Mouse (Mus musculus) kidney, postnatal 14 days (tissue): ENCODE results near the gene Adpgk.
"Not testable (repeated sequence)": the region's sequence is repeated elsewhere in the genome, so short reads cannot be mapped to it uniquely, and the experiment has no call there.

ENCODE experiments used
- DNase-seq: peaks from one replicate; pipeline ENCODE4 v3.0.0; 2022; ENCODE audit warnings: mixed read lengths

The Adpgk gene

GRCm38 (mm10) chr9:59291688-59292492 lies 532 bp downstream of the Adpgk start:
- DNase-seq = no peak

- no peak for DNase-seq
Measured at GRCm38 (mm10) chr9:59292493-59292875, 1.1 kb downstream of the Adpgk start.

- DNase-seq = no peak
Measured at GRCm38 (mm10) chr9:59296419-59296818, 5.1 kb downstream of the Adpgk start.

- DNase-seq = no peak
Measured at GRCm38 (mm10) chr9:59307890-59308289, 16.5 kb downstream of the Adpgk start.

GRCm38 (mm10) chr9:59310582-59311283 lies 19.4 kb downstream of the Adpgk start:
- DNase-seq = no peak

GRCm38 (mm10) chr9:59311284-59311670 lies 19.9 kb downstream of the Adpgk start:
- DNase-seq = no peak

- DNase-seq = no peak
Measured at GRCm38 (mm10) chr9:59316206-59316605, 24.8 kb downstream of the Adpgk start.

- no peak for DNase-seq
Measured at GRCm38 (mm10) chr9:59324351-59324750, 33.0 kb downstream of the Adpgk start.

GRCm38 (mm10) chr9:59330055-59330454 lies 38.7 kb downstream of the Adpgk start:
- DNase-seq = no peak

- DNase-seq = no peak
Measured at GRCm38 (mm10) chr9:59336539-59336938, 45.2 kb downstream of the Adpgk start.

- no peak for DNase-seq
Measured at GRCm38 (mm10) chr9:59337889-59338288, 46.5 kb downstream of the Adpgk start.

- no peak for DNase-seq
Measured at GRCm38 (mm10) chr9:59338411-59338810, 47.1 kb downstream of the Adpgk start.

- no peak for DNase-seq
Measured at GRCm38 (mm10) chr9:59339107-59339506, 47.7 kb downstream of the Adpgk start.

GRCm38 (mm10) chr9:59340002-59340401 lies 48.6 kb downstream of the Adpgk start:
- DNase-seq = peak; percentile 8

GRCm38 (mm10) chr9:59346176-59346575 lies 54.8 kb downstream of the Adpgk start:
- no peak for DNase-seq

GRCm38 (mm10) chr9:59352586-59353252 lies 61.4 kb downstream of the Adpgk start:
- no peak for DNase-seq

GRCm38 (mm10) chr9:59353253-59353639 lies 61.9 kb downstream of the Adpgk start, which contains the start of gene Bbs4:
Gene Bbs4 (minus strand): TSS chr9:59353508.
- peak; percentile 96 for DNase-seq

GRCm38 (mm10) chr9:59358041-59358440 lies 66.7 kb downstream of the Adpgk start:
- not testable (repeated sequence) for DNase-seq

- not testable (repeated sequence) for DNase-seq
Measured at GRCm38 (mm10) chr9:59360487-59360886, 69.1 kb downstream of the Adpgk start.

- no peak for DNase-seq
Measured at GRCm38 (mm10) chr9:59369220-59369619, 77.9 kb downstream of the Adpgk start.

- DNase-seq = no peak
Measured at GRCm38 (mm10) chr9:59369646-59370045, 78.3 kb downstream of the Adpgk start.
